Mouse (Mus musculus): Measurements from ENCODE around the gene Svs3a. TPM values are rescaled to one million over a fixed set of nuclear protein-coding genes. Genes with fewer than 3 reads are reported as not detected.
"Not testable (repeated sequence)": the region's sequence is repeated elsewhere in the genome, so short reads cannot be mapped to it uniquely, and the experiment has no call there.

Svs3a gene
- not detected for total RNA-seq (2021)

GRCm38 (mm10) chr2:164288968-164289367 lies at the start of gene Svs3a:
Gene Svs3a, plus strand, starts transcription at chr2:164289268.
- DNase-seq; intact Hi-C loops (cut with DNase I): not testable (repeated sequence)

DNA sequence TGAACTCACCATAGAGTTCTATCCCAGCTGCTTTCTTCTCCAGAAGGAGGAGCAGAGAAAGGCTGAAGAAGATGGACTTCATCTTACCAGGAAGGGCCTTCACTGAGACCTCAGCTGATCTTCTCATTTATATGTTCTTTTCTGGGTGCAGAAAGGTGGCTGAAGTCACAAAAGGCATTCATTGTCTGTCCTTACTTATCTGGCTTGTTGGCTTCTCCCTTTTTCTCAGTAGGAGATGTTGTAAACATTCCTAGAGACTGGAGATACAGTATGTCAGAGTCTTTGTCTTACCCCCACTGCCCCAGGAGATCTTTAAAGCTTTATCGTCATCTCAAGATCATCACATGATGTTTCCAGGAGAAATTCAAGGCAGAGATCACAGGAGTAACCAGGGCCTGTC lies 32.5 kb upstream of the Svs3a start, which contains the start of gene Svs3b:
Svs3b (minus strand) TSS at position 101 of the 400 bp plus-strand sequence.
- intact Hi-C loops (cut with DNase I) = not testable (repeated sequence)

DNA sequence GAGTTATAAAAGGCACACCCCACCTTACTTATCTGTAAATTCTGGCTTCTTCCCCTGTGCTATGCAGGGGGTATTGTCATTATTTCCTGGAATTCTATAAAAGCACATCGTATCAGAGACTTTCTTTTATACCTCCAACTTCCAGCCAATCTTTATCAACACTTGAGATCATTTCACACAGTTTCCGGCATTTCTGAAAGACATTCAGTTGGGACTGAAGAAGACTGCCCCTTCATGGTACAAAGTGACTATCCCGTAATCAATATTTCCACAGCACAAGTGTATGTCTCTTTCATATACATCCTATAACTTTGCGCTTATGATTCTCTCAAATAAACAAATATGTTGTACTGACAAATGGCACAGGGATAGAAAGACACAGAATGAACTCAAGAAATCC lies 10.7 kb upstream of the Svs3a start, which contains the start of gene Svs4:
Svs4 (minus strand) TSS at position 101 of the 400 bp plus-strand sequence.
- DNase-seq = no peak
- intact Hi-C loops (cut with DNase I) = no loop called here

More for the DNA sequence above, 32.5 kb upstream of the Svs3a start, which contains the start of gene Svs3b:
- DNase-seq = not testable (repeated sequence)

DNA sequence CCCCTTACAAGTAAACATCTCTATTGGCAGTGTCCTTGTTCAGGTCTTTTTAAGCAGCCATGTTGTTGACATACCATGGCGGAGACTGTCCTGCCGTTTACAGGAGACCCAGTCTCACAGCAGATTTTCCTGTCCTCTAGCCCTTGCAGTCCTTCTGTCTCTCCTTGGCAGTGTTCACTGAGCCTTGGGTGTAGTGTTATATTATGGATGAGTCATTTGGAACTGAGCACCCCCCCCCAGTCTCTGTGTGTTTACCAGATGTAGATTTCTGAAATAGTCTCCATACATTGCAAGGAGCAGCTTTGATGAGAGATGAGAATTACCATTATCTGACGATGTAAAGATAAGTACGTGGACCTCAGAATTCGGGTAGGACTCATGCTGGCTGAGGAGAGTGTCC lies 23.5 kb downstream of the Svs3a start:
- intact Hi-C loops (cut with DNase I) = no loop called here
- DNase-seq = no peak

DNA sequence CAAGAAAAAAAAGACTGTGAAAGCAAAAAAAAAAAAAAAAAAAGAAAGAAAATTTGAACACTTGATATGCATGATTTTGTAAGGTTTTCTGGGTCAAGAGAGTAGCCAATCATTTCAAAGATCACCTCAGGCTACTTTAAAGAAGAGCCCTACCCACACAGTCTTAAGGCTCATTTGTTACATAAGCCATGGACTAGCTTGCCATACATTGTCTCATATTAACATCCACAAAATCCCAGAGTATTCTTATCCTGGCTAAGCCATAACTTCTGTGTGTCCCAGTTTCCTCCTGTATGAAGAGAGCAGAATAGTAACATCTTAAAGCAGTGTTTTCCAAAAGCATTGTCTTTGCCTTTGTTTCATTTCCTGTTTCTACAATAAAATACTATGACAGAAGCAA lies 26.4 kb downstream of the Svs3a start:
- intact Hi-C loops (cut with DNase I); DNase-seq: not testable (repeated sequence)

DNA sequence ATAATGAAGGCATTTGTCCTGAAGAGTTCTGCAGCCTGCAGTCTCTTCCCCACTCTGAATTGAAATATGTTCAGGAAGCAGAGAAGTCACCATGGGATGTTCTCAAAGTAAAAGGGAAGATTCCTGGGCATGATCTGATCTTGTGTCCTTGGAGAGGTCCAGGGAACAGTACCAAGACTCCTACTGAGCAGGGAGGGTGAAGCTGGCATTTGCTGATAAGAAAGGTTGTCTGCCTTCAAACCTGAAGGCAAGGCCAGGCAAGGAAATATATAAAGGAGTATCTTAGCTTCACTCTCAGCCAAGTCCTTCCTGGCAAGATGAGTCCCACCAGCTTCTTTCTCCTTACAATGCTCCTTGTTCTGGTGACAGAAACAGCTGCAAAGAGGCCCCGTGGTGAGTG lies 27.4 kb downstream of the Svs3a start, which contains the start of gene Svs6:
Svs6 (plus strand) TSS at position 301 of the 400 bp plus-strand sequence.
- intact Hi-C loops (cut with DNase I); DNase-seq: not testable (repeated sequence)

DNA sequence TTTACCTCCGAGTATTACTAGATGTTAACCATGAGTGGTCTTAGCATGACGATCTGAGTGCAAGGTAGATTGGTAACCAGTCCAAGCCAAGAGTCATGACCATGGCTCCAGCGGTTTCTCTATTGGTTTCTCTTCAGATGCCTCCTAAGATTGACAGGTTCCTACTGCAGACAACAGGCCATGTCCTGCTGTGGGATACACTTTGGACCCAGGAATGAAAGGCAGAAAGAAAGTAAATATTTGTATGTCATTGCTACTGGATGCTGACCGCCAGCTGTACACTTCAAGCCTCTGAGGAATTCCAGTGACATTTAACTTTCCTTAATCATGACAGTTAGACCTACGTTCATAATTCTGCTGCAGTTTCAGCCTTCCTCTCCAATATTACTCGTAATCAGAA lies 31.9 kb downstream of the Svs3a start:
- no peak for DNase-seq
- intact Hi-C loops (cut with DNase I) = no loop called here

DNA sequence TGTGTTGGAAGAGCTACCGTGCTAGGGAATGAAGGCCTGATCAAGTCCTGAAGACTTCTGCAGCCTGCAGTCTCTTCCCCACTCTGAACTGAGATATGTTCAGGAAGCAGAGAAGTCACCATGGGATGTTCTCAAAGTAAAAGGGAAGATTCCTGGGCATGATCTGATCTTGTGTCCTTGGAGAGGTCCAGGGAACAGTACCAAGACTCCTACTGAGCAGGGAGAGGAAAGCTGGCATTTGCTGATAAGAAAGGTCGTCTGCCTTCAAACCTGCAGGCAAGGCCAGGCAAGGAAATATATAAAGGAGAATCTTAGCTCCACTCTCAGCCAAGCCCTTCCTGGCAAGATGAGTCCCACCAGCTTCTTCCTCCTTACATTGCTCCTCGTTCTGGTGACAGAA lies 43.4 kb downstream of the Svs3a start, which contains the start of gene Svs5:
Svs5 (plus strand) TSS at position 301 of the 400 bp plus-strand sequence.
- DNase-seq; intact Hi-C loops (cut with DNase I): not testable (repeated sequence)

Other genes with a start within 250 kb of the Svs3a start
- 10 to 100 TPM; 17.0 to 20.4 TPM for gene Stk4, start 218.9 kb upstream of the Svs3a start, total RNA-seq (2021)
- 10 to 100 TPM; 17.6 to 21.0 TPM for gene Tomm34, start 218.1 kb upstream of the Svs3a start, total RNA-seq (2021)
- gene Kcns1, start 118.2 kb upstream of the Svs3a start, total RNA-seq (2021) = not detected
- gene Wfdc5, start 106.5 kb upstream of the Svs3a start, total RNA-seq (2021) = not detected
- gene Wfdc12, start 98.7 kb upstream of the Svs3a start, total RNA-seq (2021) = not detected
- gene Wfdc15a, start 89.1 kb upstream of the Svs3a start, total RNA-seq (2021) = not detected
- gene Wfdc15b, start 67.6 kb upstream of the Svs3a start, total RNA-seq (2021) = not detected
- gene Svs2, start 50.8 kb upstream of the Svs3a start, total RNA-seq (2021) = not detected
- gene Svs3b, start 32.6 kb upstream of the Svs3a start, total RNA-seq (2021) = not detected
- not detected for gene Svs4, start 10.8 kb upstream of the Svs3a start, total RNA-seq (2021)
- not detected for gene Svs6, start 27.5 kb downstream of the Svs3a start, total RNA-seq (2021)
- gene Svs5, start 43.5 kb downstream of the Svs3a start, total RNA-seq (2021) = not detected
- gene Slpi, start 99.8 kb downstream of the Svs3a start, total RNA-seq (2021) = 10 to 100 TPM in 1 of 2 experiments, 1 to 10 TPM in 1; 8.0 to 11.0 TPM
- not detected for gene Rbpjl, start 113.9 kb downstream of the Svs3a start, total RNA-seq (2021)
- under 1 TPM; 0.51 to 0.75 TPM for gene Matn4, start 115.9 kb downstream of the Svs3a start, total RNA-seq (2021)
- gene Sdc4, start 154.6 kb downstream of the Svs3a start, total RNA-seq (2021) = 10 to 100 TPM; 20.6 to 20.7 TPM
- gene Sys1, start 167.7 kb downstream of the Svs3a start, total RNA-seq (2021) = 10 to 100 TPM; 23.0 to 24.6 TPM
- 1 to 10 TPM; 7.6 to 7.7 TPM for gene Gm20458, start 171.7 kb downstream of the Svs3a start, total RNA-seq (2021)
- gene Trp53tg5, start 184.5 kb downstream of the Svs3a start, total RNA-seq (2021) = not detected
- 10 to 100 TPM; 14.3 to 15.8 TPM for gene Dbndd2, start 196.8 kb downstream of the Svs3a start, total RNA-seq (2021)
- gene Pigt, start 208.3 kb downstream of the Svs3a start, total RNA-seq (2021) = 10 to 100 TPM; 34.2 to 35.6 TPM